Comparison of ENCODE assay signal across 8 mouse cellular contexts in the genomic region with DNA sequence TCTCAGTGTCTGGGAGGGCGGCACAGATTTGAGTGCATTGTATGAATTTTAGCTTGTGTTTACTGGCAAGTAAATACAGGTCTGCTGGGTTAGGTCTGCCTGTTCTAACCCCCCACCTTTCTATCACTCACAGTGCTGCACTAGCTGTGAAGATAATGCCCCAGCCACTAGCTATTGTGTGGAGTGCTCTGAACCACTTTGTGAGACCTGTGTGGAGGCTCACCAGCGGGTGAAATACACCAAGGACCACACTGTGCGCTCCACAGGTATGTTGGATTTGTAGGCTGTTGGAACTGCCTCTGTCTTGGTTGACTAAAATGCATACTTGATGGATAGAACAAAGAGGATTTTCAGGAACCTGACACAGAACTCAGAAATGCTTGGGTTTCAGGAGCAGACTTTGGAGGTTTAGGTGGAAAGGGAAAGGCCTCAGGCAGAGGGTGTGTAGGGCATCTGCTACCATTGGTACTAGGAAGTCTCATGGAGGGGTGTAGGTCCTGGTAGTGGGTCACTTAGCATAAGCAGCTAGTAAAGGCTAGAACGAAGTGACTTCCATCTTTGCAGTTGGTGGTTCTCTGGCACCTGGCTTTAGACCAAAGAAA. TPM values are rescaled to one million over a fixed set of nuclear protein-coding genes. Genes with fewer than 3 reads are reported as not detected.
DNase-seq lines count a peak whose midpoint lies in the region; ATAC-seq lines count a peak whose summit lies in the region.

No protein-coding gene starts in this region.

- DNase-seq in heart, postnatal 4 days, result no peak
- DNase-seq in R1 (ENCODE audit: low read depth, low spot score), result peak; percentile 27
- no peak for DNase-seq in hindbrain, embryonic 11.5 days (ENCODE audit: low spot score)
- no peak for DNase-seq in B cell, adult 2 months
- no peak for DNase-seq in layer of hippocampus, adult 11-12 months (ENCODE audit: low spot score)
- DNase-seq in lung, postnatal 25 days (ENCODE audit: low spot score), result no peak

- WGBS in heart, embryonic 12.5 days, result 32% methylated on average over 4 of the region's 4 CpGs
- WGBS in hindbrain, embryonic 11.5 days, result 33% methylated on average over 4 of the region's 4 CpGs
- WGBS in midbrain, embryonic 12.5 days, result 30% methylated on average over 4 of the region's 4 CpGs

- peaks cover 53% of the 10 kb centered on the region for H3K36me3 ChIP-seq in heart, embryonic 12.5 days
- H3K36me3 ChIP-seq in hindbrain, embryonic 11.5 days (ENCODE audit: control insufficient read depth, insufficient read depth, low read length), result peaks cover 31% of the 10 kb centered on the region
- peaks cover 52% of the 10 kb centered on the region for H3K36me3 ChIP-seq in midbrain, embryonic 12.5 days

- peak overlapping the region; percentile 92 for H3K4me2 ChIP-seq in heart, embryonic 12.5 days
- H3K4me2 ChIP-seq in hindbrain, embryonic 11.5 days (replicated peaks; ENCODE audit: low read depth, low read length), result peak overlapping the region; percentile 99
- H3K4me2 ChIP-seq in midbrain, embryonic 12.5 days (replicated peaks), result peak overlapping the region; percentile 97

- H3K4me1 ChIP-seq in heart, embryonic 12.5 days (replicated peaks), result peaks cover 20% of the 10 kb centered on the region
- H3K4me1 ChIP-seq in hindbrain, embryonic 11.5 days (replicated peaks; ENCODE audit: control insufficient read depth, insufficient read depth, low read length), result peaks cover 8% of the 10 kb centered on the region; the same call in 1 of the 2 replicates
- H3K4me1 ChIP-seq in midbrain, embryonic 12.5 days, result peaks cover 28% of the 10 kb centered on the region

- no peaks in the 10 kb centered on the region for H3K9me3 ChIP-seq in heart, embryonic 12.5 days (replicated peaks)
- H3K9me3 ChIP-seq in hindbrain, embryonic 11.5 days (ENCODE audit: control insufficient read depth, low read length), result no peaks in the 10 kb centered on the region
- no peaks in the 10 kb centered on the region for H3K9me3 ChIP-seq in midbrain, embryonic 12.5 days

- H3K4me3 ChIP-seq in heart, embryonic 12.5 days, result peak overlapping the region; percentile 91
- H3K4me3 ChIP-seq in hindbrain, embryonic 11.5 days (ENCODE audit: low read depth, low read length), result peak overlapping the region; percentile 94
- peak overlapping the region; percentile 73 for H3K4me3 ChIP-seq in midbrain, embryonic 12.5 days

- ATAC-seq in heart, embryonic 12.5 days (ENCODE audit: insufficient number of reproducible peaks, low FRiP score), result no peak
- no peak for ATAC-seq in hindbrain, embryonic 11.5 days (ENCODE audit: low FRiP score)
- ATAC-seq in midbrain, embryonic 12.5 days (ENCODE audit: low FRiP score, low read depth), result no peak

- H3K9ac ChIP-seq in heart, embryonic 12.5 days, result peak overlapping the region; percentile 97
- H3K9ac ChIP-seq in hindbrain, embryonic 11.5 days (ENCODE audit: low read depth, low read length), result peak overlapping the region; percentile 97
- peak overlapping the region; percentile 91 for H3K9ac ChIP-seq in midbrain, embryonic 12.5 days (replicated peaks)

- H3K27me3 ChIP-seq in heart, embryonic 12.5 days (replicated peaks), result no peaks in the 10 kb centered on the region
- no peaks in the 10 kb centered on the region for H3K27me3 ChIP-seq in hindbrain, embryonic 11.5 days (ENCODE audit: control insufficient read depth, insufficient read depth, low read length)
- no peaks in the 10 kb centered on the region for H3K27me3 ChIP-seq in midbrain, embryonic 12.5 days

- H3K27ac ChIP-seq in heart, embryonic 12.5 days (ENCODE audit: poor library complexity, severe bottlenecking), result peak overlapping the region; percentile 99; the same call in 1 of the 2 replicates
- H3K27ac ChIP-seq in hindbrain, embryonic 11.5 days (ENCODE audit: low read depth, low read length), result peak overlapping the region; percentile 100; the same call in 1 of the 2 replicates
- H3K27ac ChIP-seq in midbrain, embryonic 12.5 days (replicated peaks), result peak overlapping the region; percentile 98; the same call in 1 of the 2 replicates

RNA-seq across cellular contexts. Expression of a gene that starts 9.0 kb away (rescaled TPM):
- 127 and 131 TPM in 2 replicates for polyA plus RNA-seq in heart, embryonic 12.5 days (2016; fragmentation: Nextera tagmentation; extraction: Ambion mirVana)
- 100 to 1,000 TPM; 114 to 129 TPM for total RNA-seq in heart, postnatal 4 days (2021)
- 154 and 157 TPM in 2 replicates for polyA plus RNA-seq in hindbrain, embryonic 11.5 days (2014; fragmentation: Nextera tagmentation; extraction: Ambion mirVana)
- 139 and 150 TPM in 2 replicates for polyA plus RNA-seq in midbrain, embryonic 12.5 days (2016; fragmentation: Nextera tagmentation; extraction: Ambion mirVana)

RNA-seq across cellular contexts. Expression of a gene that starts 12.5 kb away (rescaled TPM):
- 160 and 170 TPM in 2 replicates for polyA plus RNA-seq in heart, embryonic 12.5 days (2016; fragmentation: Nextera tagmentation; extraction: Ambion mirVana)
- total RNA-seq in heart, postnatal 4 days (2021), result 100 to 1,000 TPM; 193 to 202 TPM
- 147 and 173 TPM in 2 replicates for polyA plus RNA-seq in hindbrain, embryonic 11.5 days (2014; fragmentation: Nextera tagmentation; extraction: Ambion mirVana)
- polyA plus RNA-seq in midbrain, embryonic 12.5 days (2016; fragmentation: Nextera tagmentation; extraction: Ambion mirVana), result 143 and 149 TPM in 2 replicates

RNA-seq across cellular contexts. Expression of a gene that starts 15.8 kb away (rescaled TPM):
- polyA plus RNA-seq in heart, embryonic 12.5 days (2016; fragmentation: Nextera tagmentation; extraction: Ambion mirVana), result 16.2 and 18.7 TPM in 2 replicates
- 10 to 100 TPM; 11.0 to 12.1 TPM for total RNA-seq in heart, postnatal 4 days (2021)
- 25.0 and 25.3 TPM in 2 replicates for polyA plus RNA-seq in hindbrain, embryonic 11.5 days (2014; fragmentation: Nextera tagmentation; extraction: Ambion mirVana)
- polyA plus RNA-seq in midbrain, embryonic 12.5 days (2016; fragmentation: Nextera tagmentation; extraction: Ambion mirVana), result 36.6 and 37.1 TPM in 2 replicates

RNA-seq across cellular contexts. Expression of a gene that starts 26.7 kb away (rescaled TPM):
- 221 and 228 TPM in 2 replicates for polyA plus RNA-seq in heart, embryonic 12.5 days (2016; fragmentation: Nextera tagmentation; extraction: Ambion mirVana)
- 100 to 1,000 TPM; 240 to 249 TPM for total RNA-seq in heart, postnatal 4 days (2021)
- polyA plus RNA-seq in hindbrain, embryonic 11.5 days (2014; fragmentation: Nextera tagmentation; extraction: Ambion mirVana), result 427 and 438 TPM in 2 replicates
- 376 and 420 TPM in 2 replicates for polyA plus RNA-seq in midbrain, embryonic 12.5 days (2016; fragmentation: Nextera tagmentation; extraction: Ambion mirVana)

RNA-seq across cellular contexts. Expression of a gene that starts 27.6 kb away (rescaled TPM):
- 0.22 TPM in 1 of 2 replicates, not detected in the other for polyA plus RNA-seq in heart, embryonic 12.5 days (2016; fragmentation: Nextera tagmentation; extraction: Ambion mirVana)
- not detected for total RNA-seq in heart, postnatal 4 days (2021)
- not detected in 2 replicates for polyA plus RNA-seq in hindbrain, embryonic 11.5 days (2014; fragmentation: Nextera tagmentation; extraction: Ambion mirVana)
- polyA plus RNA-seq in midbrain, embryonic 12.5 days (2016; fragmentation: Nextera tagmentation; extraction: Ambion mirVana), result 0.13 TPM in 1 of 2 replicates, not detected in the other
